Mouse (Mus musculus) midbrain, embryonic 15.5 days (tissue): ENCODE data around the gene Cacna2d3. TPM values are rescaled to one million over a fixed set of nuclear protein-coding genes. Genes with fewer than 3 reads are reported as not detected.
A peak's percentile ranks its signal among the peaks of the same experiment; 100 is the strongest.

ENCODE experiments used
- ATAC-seq: fragments of 200-750 bp; cut with Nextera tagmentation; replicated peaks from 2 replicates; pipeline ENCODE4 v1.8.0; 2017; ENCODE audit warnings: moderate TSS enrichment
- H3K27ac ChIP-seq: fragments of 300-500 bp; sonication (generic); 2 replicates; pipeline ENCODE4 v1.5.1; 2015; ENCODE audit warnings: mild to moderate bottlenecking, inconsistent platforms
- H3K27me3 ChIP-seq: fragments of 300-500 bp; sonication (generic); replicated peaks from 2 replicates; pipeline ENCODE4 v1.6.1; 2015; ENCODE audit warnings: inconsistent platforms
- H3K36me3 ChIP-seq: fragments of 300-500 bp; sonication (generic); replicated peaks from 2 replicates; pipeline ENCODE4 v1.6.1; 2015; ENCODE audit warnings: inconsistent platforms
- H3K4me1 ChIP-seq: fragments of 300-500 bp; sonication (generic); 2 replicates; pipeline ENCODE4 v1.6.1; 2015; ENCODE audit warnings: inconsistent platforms
- H3K4me2 ChIP-seq: fragments of 300-500 bp; sonication (generic); 2 replicates; pipeline ENCODE4 v1.6.1; 2015; ENCODE audit warnings: inconsistent platforms, mild to moderate bottlenecking, moderate library complexity
- H3K4me3 ChIP-seq: fragments of 300-500 bp; sonication (generic); 2 replicates; pipeline ENCODE4 v1.5.1; 2015; ENCODE audit warnings: mild to moderate bottlenecking, inconsistent platforms
- H3K9ac ChIP-seq: fragments of 300-500 bp; sonication (generic); 2 replicates; pipeline ENCODE4 v1.6.1; 2015; ENCODE audit warnings: mild to moderate bottlenecking, inconsistent platforms
- H3K9me3 ChIP-seq: fragments of 300-500 bp; sonication (generic); 2 replicates; pipeline ENCODE4 v1.6.1; 2016; ENCODE audit warnings: inconsistent platforms
- WGBS: fragments of 180-500 bp; shearing (Covaris S2); methylation state at CpG from one replicate; pipeline ENCODE4 v1.1.7; 2015; ENCODE audit warnings: mixed read lengths; 5-methylcytosine and 5-hydroxymethylcytosine counted together
- polyA plus RNA-seq: library from polyadenylated mRNA; unstranded; fragments of >200 nt; fragmentation: Nextera tagmentation; extraction: Ambion mirVana; gene quantifications from 2 replicates; pipeline ENCODE4 v1.2.1, GENCODE M21; 2015

Cacna2d3 gene
- polyA plus RNA-seq, 1 experiment from 2014 or later = 41.9 TPM

- ATAC-seq = no peak
- H3K4me2 ChIP-seq = peak overlapping the region; percentile 9; the same call in 1 of the 2 replicates
- no peaks in the 10 kb centered on the region for H3K27me3 ChIP-seq
- 17% methylated on average over 15 of the region's 15 CpGs for WGBS
- H3K9me3 ChIP-seq = no peaks in the 10 kb centered on the region
- no peak overlapping the region for H3K9ac ChIP-seq
- no peaks in the 10 kb centered on the region for H3K36me3 ChIP-seq
- peaks cover 19% of the 10 kb centered on the region for H3K4me1 ChIP-seq
- no peak overlapping the region for H3K27ac ChIP-seq
- no peak overlapping the region for H3K4me3 ChIP-seq
Observed at GRCm38 (mm10) chr14:29443091-29444026, 278.3 kb downstream of the Cacna2d3 start.

- H3K4me1 ChIP-seq = peaks cover 19% of the 10 kb centered on the region
- 2% methylated on average over 4 of the region's 4 CpGs for WGBS
- H3K4me2 ChIP-seq = peak overlapping the region; percentile 9; the same call in 1 of the 2 replicates
- no peak for ATAC-seq
- H3K27me3 ChIP-seq = no peaks in the 10 kb centered on the region
- H3K9ac ChIP-seq = no peak overlapping the region; the same call in 1 of the 2 replicates
- peak overlapping the region; percentile 50; the same call in 1 of the 2 replicates for H3K27ac ChIP-seq
- no peaks in the 10 kb centered on the region for H3K36me3 ChIP-seq
- no peaks in the 10 kb centered on the region for H3K9me3 ChIP-seq
- H3K4me3 ChIP-seq = no peak overlapping the region
Observed at GRCm38 (mm10) chr14:29442476-29442875, 279.2 kb downstream of the Cacna2d3 start.

GRCm38 (mm10) chr14:29438666-29439065 is 283.0 kb downstream of the Cacna2d3 start:
- Histone ChIP-seq H3K27me3 (no peaks in the 10 kb centered on the region), H3K27ac (no peak overlapping the region), H3K36me3 (no peaks in the 10 kb centered on the region), H3K4me1 (peaks cover 14% of the 10 kb centered on the region), H3K9ac (no peak overlapping the region), H3K4me2 (no peak overlapping the region), H3K9me3 (no peaks in the 10 kb centered on the region), H3K4me3 (no peak overlapping the region)
- no peak for ATAC-seq
- 87% methylated on average over 7 of the region's 7 CpGs for WGBS

GRCm38 (mm10) chr14:29438251-29438650 is 283.4 kb downstream of the Cacna2d3 start:
- Histone ChIP-seq H3K9ac (no peak overlapping the region), H3K4me3 (no peak overlapping the region), H3K4me1 (peaks cover 10% of the 10 kb centered on the region), H3K4me2 (no peak overlapping the region), H3K27me3 (no peaks in the 10 kb centered on the region), H3K9me3 (no peaks in the 10 kb centered on the region), H3K27ac (no peak overlapping the region), H3K36me3 (no peaks in the 10 kb centered on the region)
- 81% methylated on average over 3 of the region's 3 CpGs for WGBS
- ATAC-seq = no peak

GRCm38 (mm10) chr14:29435203-29435602 is 286.5 kb downstream of the Cacna2d3 start:
- Histone ChIP-seq H3K4me2 (no peak overlapping the region), H3K36me3 (no peaks in the 10 kb centered on the region), H3K27me3 (no peaks in the 10 kb centered on the region), H3K27ac (no peak overlapping the region), H3K9ac (no peak overlapping the region), H3K4me1 (no peaks in the 10 kb centered on the region), H3K9me3 (no peaks in the 10 kb centered on the region), H3K4me3 (no peak overlapping the region)
- no peak for ATAC-seq

GRCm38 (mm10) chr14:29433716-29434115 is 287.9 kb downstream of the Cacna2d3 start:
- Histone ChIP-seq H3K36me3 (no peaks in the 10 kb centered on the region), H3K27me3 (no peaks in the 10 kb centered on the region), H3K4me3 (no peak overlapping the region), H3K9ac (no peak overlapping the region), H3K27ac (no peak overlapping the region), H3K4me1 (no peaks in the 10 kb centered on the region), H3K4me2 (no peak overlapping the region), H3K9me3 (no peaks in the 10 kb centered on the region)
- WGBS = 66% methylated on average over 3 of the region's 3 CpGs
- no peak for ATAC-seq

- Histone ChIP-seq H3K27me3 (no peaks in the 10 kb centered on the region), H3K4me1 (no peaks in the 10 kb centered on the region), H3K36me3 (no peaks in the 10 kb centered on the region), H3K27ac (no peak overlapping the region), H3K4me3 (no peak overlapping the region), H3K9me3 (no peaks in the 10 kb centered on the region), H3K9ac (no peak overlapping the region), H3K4me2 (no peak overlapping the region)
- WGBS = 65% methylated on average over 5 of the region's 5 CpGs
- no peak for ATAC-seq
Observed at GRCm38 (mm10) chr14:29433076-29433714, 288.5 kb downstream of the Cacna2d3 start.

- Histone ChIP-seq H3K4me1 (no peaks in the 10 kb centered on the region), H3K27ac (no peak overlapping the region), H3K36me3 (no peaks in the 10 kb centered on the region), H3K9ac (no peak overlapping the region), H3K9me3 (no peaks in the 10 kb centered on the region), H3K27me3 (no peaks in the 10 kb centered on the region), H3K4me3 (no peak overlapping the region), H3K4me2 (no peak overlapping the region)
- WGBS = 40% methylated on average over 2 of the region's 2 CpGs
- no peak for ATAC-seq
Observed at GRCm38 (mm10) chr14:29429788-29430187, 291.9 kb downstream of the Cacna2d3 start.

GRCm38 (mm10) chr14:29425666-29426065 is 296.0 kb downstream of the Cacna2d3 start:
- H3K4me1 ChIP-seq = no peaks in the 10 kb centered on the region
- no peaks in the 10 kb centered on the region for H3K9me3 ChIP-seq
- no peak for ATAC-seq
- 65% methylated on average over 3 of the region's 3 CpGs for WGBS
- no peak overlapping the region for H3K27ac ChIP-seq
- H3K36me3 ChIP-seq = no peaks in the 10 kb centered on the region
- no peak overlapping the region for H3K9ac ChIP-seq
- H3K4me2 ChIP-seq = no peak overlapping the region
- H3K4me3 ChIP-seq = no peak overlapping the region
- H3K27me3 ChIP-seq = no peaks in the 10 kb centered on the region

- Histone ChIP-seq H3K4me2 (no peak overlapping the region), H3K9ac (no peak overlapping the region), H3K27ac (no peak overlapping the region), H3K27me3 (no peaks in the 10 kb centered on the region), H3K4me1 (no peaks in the 10 kb centered on the region), H3K9me3 (no peaks in the 10 kb centered on the region), H3K36me3 (no peaks in the 10 kb centered on the region), H3K4me3 (no peak overlapping the region)
- ATAC-seq = no peak
- 76% methylated on average over 3 of the region's 3 CpGs for WGBS
Observed at GRCm38 (mm10) chr14:29425208-29425607, 296.5 kb downstream of the Cacna2d3 start.

GRCm38 (mm10) chr14:29405878-29406165 is 315.8 kb downstream of the Cacna2d3 start:
- ATAC-seq = no peak; the same call in 1 of the 2 replicates

GRCm38 (mm10) chr14:29405125-29405877 is 316.4 kb downstream of the Cacna2d3 start:
- H3K27me3 ChIP-seq = no peaks in the 10 kb centered on the region
- H3K4me2 ChIP-seq = no peak overlapping the region
- H3K4me3 ChIP-seq = no peak overlapping the region
- no peaks in the 10 kb centered on the region for H3K36me3 ChIP-seq
- 48% methylated on average over 8 of the region's 8 CpGs for WGBS
- H3K9ac ChIP-seq = no peak overlapping the region
- no peaks in the 10 kb centered on the region for H3K9me3 ChIP-seq
- H3K27ac ChIP-seq = 0 out of 2 replicates have a peak overlapping the region, but pooled peaks have one; percentile 18
- H3K4me1 ChIP-seq = peaks cover 11% of the 10 kb centered on the region
- no peak; the same call in 1 of the 2 replicates for ATAC-seq

More at GRCm38 (mm10) chr14:29405878-29406165, 315.8 kb downstream of the Cacna2d3 start:
- no peaks in the 10 kb centered on the region for H3K9me3 ChIP-seq
- no peak overlapping the region for H3K9ac ChIP-seq
- H3K36me3 ChIP-seq = no peaks in the 10 kb centered on the region
- peaks cover 11% of the 10 kb centered on the region for H3K4me1 ChIP-seq
- no peaks in the 10 kb centered on the region for H3K27me3 ChIP-seq
- no peak overlapping the region for H3K27ac ChIP-seq
- 19% methylated on average over 2 of the region's 2 CpGs for WGBS
- no peak overlapping the region for H3K4me3 ChIP-seq
- no peak overlapping the region for H3K4me2 ChIP-seq
